Mouse (Mus musculus) cortical plate, adult 2 months (tissue): ENCODE measurements at regions not wholly inside any gene's neighbourhood (a gene's known extent, or its start where the extent isn't known, plus 50 kb on each side); places are given as distances from the start of the nearest gene placed in this dataset.

Source experiments
- CTCF ChIP-seq: fragments of 200-500 bp; IDR thresholded peaks from 2 replicates; pipeline ENCODE4 v1.5.1; 2011; ENCODE audit warnings: mild to moderate bottlenecking, control low read depth, low read length; ENCODE audit not compliant: insufficient read depth; ENCODE audit errors: extremely low read depth
- POLR2A ChIP-seq: fragments of 200-500 bp; IDR thresholded peaks from 2 replicates; pipeline ENCODE4 v1.6.1; 2011; ENCODE audit warnings: mild to moderate bottlenecking, low read length, control low read depth; ENCODE audit not compliant: insufficient read depth; ENCODE audit errors: extremely low read depth

- TF ChIP-seq POLR2A: no peak
- no peak for TF ChIP-seq CTCF
These were observed 130.9 kb downstream of the Chst1 start for GRCm38 (mm10) chr2:92730371-92730770.
